In genomic region chr6:128789115-128789514, GRCm38 (mm10) we compare ENCODE assay signal across 25 mouse cellular contexts. TPM values are rescaled to one million over a fixed set of nuclear protein-coding genes. Genes with fewer than 3 reads are reported as not detected.
DNase-seq lines count a peak whose midpoint lies in the region; ATAC-seq and TF ChIP-seq lines count a peak whose summit lies in the region.
"Had no signal": no experiment of that assay in that cellular context is flagged by ENCODE, and none has a peak within 500 bp of the region (broad histone marks: within the 10 kb centered on the region; RNA-seq: fewer than 3 reads in every experiment).

TSS of gene Klrb1c (minus strand) at chr6:128789215.

- H3K27ac ChIP-seq in bone marrow macrophage, adult 2 months (ENCODE audit: insufficient read depth, low read depth, low read length) = peak within 1 kb of the TSS; percentile 45
- no peak within 1 kb of the TSS for H3K27ac ChIP-seq in stomach, postnatal 0 days (replicated peaks)
- H3K27ac ChIP-seq in limb, embryonic 10.5 days = no peak within 1 kb of the TSS

- 93% methylated on average over 2 of the region's 2 CpGs for WGBS in stomach, postnatal 0 days
- 87% methylated on average over 2 of the region's 2 CpGs for WGBS in limb, embryonic 10.5 days

- no peak within 1 kb of the TSS for H3K4me3 ChIP-seq in bone marrow macrophage, adult 2 months (ENCODE audit: insufficient read depth, low read length)
- no peak within 1 kb of the TSS for H3K4me3 ChIP-seq in stomach, postnatal 0 days (ENCODE audit: low read depth, low read length)
- H3K4me3 ChIP-seq in limb, embryonic 10.5 days = no peak within 1 kb of the TSS

- no peaks in the 10 kb centered on the region for H3K27me3 ChIP-seq in stomach, postnatal 0 days (ENCODE audit: control insufficient read depth, insufficient read depth, low read length)
- H3K27me3 ChIP-seq in limb, embryonic 10.5 days (ENCODE audit: low read depth, poor library complexity, severe bottlenecking) = no peaks in the 10 kb centered on the region
- H3K27me3 ChIP-seq: CH12.LX, Patski had no signal

- no peak within 1 kb of the TSS for H3K4me2 ChIP-seq in stomach, postnatal 0 days (replicated peaks; ENCODE audit: low read depth)

- ATAC-seq in monocyte, adult 5-6 weeks (replicated peaks; ENCODE audit: insufficient number of reproducible peaks, low FRiP score, low TSS enrichment, poor library complexity, severe bottlenecking) = no peak
- ATAC-seq in stomach, postnatal 0 days (ENCODE audit: low FRiP score, low TSS enrichment) = no peak
- ATAC-seq: activated CD4-positive, CD25-positive, alpha-beta regulatory T cell, adult 4 months; Patski had no signal

- H3K36me3 ChIP-seq in stomach, postnatal 0 days (ENCODE audit: control insufficient read depth, insufficient read depth, low read length) = no peaks in the 10 kb centered on the region
- H3K36me3 ChIP-seq in limb, embryonic 10.5 days = no peaks in the 10 kb centered on the region
- H3K36me3 ChIP-seq: G1E had no signal

- peak; percentile 1 for DNase-seq in A20 (ENCODE audit: low read depth, low spot score)
- no peak for DNase-seq in gonadal fat pad, adult 2 months (ENCODE audit: low read depth)
- DNase-seq in stomach, postnatal 0 days (ENCODE audit: low spot score) = no peak
- no peak for DNase-seq in layer of hippocampus, postnatal 10 days (ENCODE audit: low spot score in 2 of 2)
- DNase-seq in limb, embryonic 10.5 days (ENCODE audit: low spot score) = no peak
- DNase-seq in left cerebral cortex, adult 9 months (ENCODE audit: low spot score in 2 of 2) = no peak
- DNase-seq: adrenal gland, adult 2 months; adrenal gland, adult 8-10 months; adrenal gland, postnatal 10 days; adrenal gland, postnatal 14 days; adrenal gland, postnatal 25 days; adrenal gland, postnatal 36 days; B cell, adult 2 months; cerebellum, adult 11 months; cerebellum, adult 11-12 months; cerebellum, adult 18-20 months; cerebellum, adult 2 months had no signal

- TF ChIP-seq CTCF in bone marrow macrophage, adult 2 months (IDR thresholded peaks at IDR 0.05; ENCODE audit: low read depth, low read length) = no peak
- no peak for TF ChIP-seq CTCF in stomach, postnatal 0 days (IDR thresholded peaks at IDR 0.05; ENCODE audit: low read depth)

- TF ChIP-seq POLR2A in bone marrow macrophage, adult 2 months (IDR thresholded peaks at IDR 0.05; ENCODE audit: borderline replicate concordance, low read depth, low read length) = no peak

- H3K9ac ChIP-seq in stomach, postnatal 0 days (ENCODE audit: low read length) = no peak within 1 kb of the TSS

- H3K9me3 ChIP-seq in stomach, postnatal 0 days (ENCODE audit: control insufficient read depth, low read length) = no peaks in the 10 kb centered on the region
- H3K9me3 ChIP-seq in limb, embryonic 10.5 days (replicated peaks) = no peaks in the 10 kb centered on the region

- peaks cover 28% of the 10 kb centered on the region for H3K4me1 ChIP-seq in bone marrow macrophage, adult 2 months (ENCODE audit: control insufficient read depth, insufficient read depth, low read length)
- H3K4me1 ChIP-seq in stomach, postnatal 0 days (replicated peaks; ENCODE audit: control insufficient read depth, insufficient read depth) = no peaks in the 10 kb centered on the region
- peaks cover 5% of the 10 kb centered on the region; the same call in 1 of the 2 replicates for H3K4me1 ChIP-seq in limb, embryonic 10.5 days

- no peak for TF ChIP-seq EP300 in stomach, postnatal 0 days (optimal IDR thresholded peaks at IDR 0.05)

RNA-seq across cellular contexts. Expression of gene Klrb1c, which starts in this region (rescaled TPM):
- not detected in 2 replicates for polyA plus RNA-seq in bone marrow macrophage, adult 2 months (2012; ENCODE audit: insufficient read depth, insufficient read length, missing spikeins)
- 29.7 and 72.7 TPM in 2 replicates for polyA plus RNA-seq in gonadal fat pad, adult 2 months (2012; rRNA removed)
- 160 to 719 TPM (median 207 TPM) in 3 replicates for total RNA-seq in monocyte, adult 5-6 weeks (2017)
- 0.07 and 0.18 TPM in 2 replicates for polyA plus RNA-seq in stomach, postnatal 0 days (2015; fragmentation: Nextera tagmentation; extraction: Ambion mirVana)
- total RNA-seq in layer of hippocampus, postnatal 10 days (2021) = under 1 TPM in 1 of 2 experiments, not detected in 1; 0.20 TPM
- not detected in 2 replicates for polyA plus RNA-seq in limb, embryonic 10.5 days (2016; fragmentation: Nextera tagmentation; extraction: Ambion mirVana)
- total RNA-seq: adrenal gland, postnatal 25 days; CH12.LX; MEL had no signal
- polyA plus RNA-seq: C2C12; cerebellum, adult 2 months; G1E; Patski had no signal

Comparison
In these comparisons a context has a peak if more than half of its experiments do, and no peak if none do; other contexts are left out.
1. RNA of gene Klrb1c (total RNA-seq): 160 to 719 TPM in monocyte, adult 5-6 weeks; 0.20 TPM in layer of hippocampus, postnatal 10 days; every median in the first group is over 100 times any median in the second.
2. RNA of gene Klrb1c (polyA plus RNA-seq): 29.7 to 72.7 TPM in gonadal fat pad, adult 2 months; not detected in bone marrow macrophage, adult 2 months, 0.07 to 0.18 TPM in stomach, postnatal 0 days and not detected in limb, embryonic 10.5 days; every median in the first group is over 10 times any median in the second.